Mouse (Mus musculus) urinary bladder, postnatal 10 days (tissue): ENCODE data around the gene Atg101.

Source experiments
- DNase-seq: peaks from one replicate; pipeline ENCODE4 v3.0.0; 2022; ENCODE audit warnings: low spot score

Atg101 gene

GRCm38 (mm10) chr15:101286129-101286770 is 2.2 kb downstream of the Atg101 start:
- DNase-seq = no peak

- DNase-seq = no peak
These were observed 3.3 kb downstream of the Atg101 start for GRCm38 (mm10) chr15:101287361-101287760.

GRCm38 (mm10) chr15:101290354-101290753 is 6.3 kb downstream of the Atg101 start:
- DNase-seq = no peak

- DNase-seq = no peak
These were observed 7.9 kb downstream of the Atg101 start for GRCm38 (mm10) chr15:101292012-101292411.

GRCm38 (mm10) chr15:101293025-101293621 is 9.1 kb downstream of the Atg101 start, which contains the start of gene 6030408B16Rik:
Gene 6030408B16Rik (plus strand): TSS chr15:101293212.
- DNase-seq = no peak

- no peak for DNase-seq
These were observed 10.2 kb downstream of the Atg101 start for GRCm38 (mm10) chr15:101294028-101294894.

- DNase-seq = no peak
These were observed 11.0 kb downstream of the Atg101 start for GRCm38 (mm10) chr15:101295106-101295505.

- DNase-seq = no peak
These were observed 11.5 kb downstream of the Atg101 start for GRCm38 (mm10) chr15:101295616-101296015.

- no peak for DNase-seq
These were observed 12.0 kb downstream of the Atg101 start for GRCm38 (mm10) chr15:101296091-101296490.

GRCm38 (mm10) chr15:101297988-101298387 is 13.9 kb downstream of the Atg101 start:
- DNase-seq = no peak

GRCm38 (mm10) chr15:101298550-101298949 is 14.5 kb downstream of the Atg101 start:
- DNase-seq = no peak

- DNase-seq = no peak
These were observed 15.4 kb downstream of the Atg101 start for GRCm38 (mm10) chr15:101299480-101299960.

- DNase-seq = no peak
These were observed 16.1 kb downstream of the Atg101 start for GRCm38 (mm10) chr15:101300128-101300527.

GRCm38 (mm10) chr15:101302201-101302600 is 18.1 kb downstream of the Atg101 start:
- DNase-seq = no peak

GRCm38 (mm10) chr15:101303830-101304229 is 19.8 kb downstream of the Atg101 start:
- DNase-seq = no peak

GRCm38 (mm10) chr15:101306459-101306858 is 22.4 kb downstream of the Atg101 start:
- no peak for DNase-seq

- no peak for DNase-seq
These were observed 24.6 kb downstream of the Atg101 start for GRCm38 (mm10) chr15:101308440-101309348.

- no peak for DNase-seq
These were observed 25.4 kb downstream of the Atg101 start for GRCm38 (mm10) chr15:101309493-101309892.

GRCm38 (mm10) chr15:101311087-101311770 is 27.2 kb downstream of the Atg101 start:
- DNase-seq = no peak

GRCm38 (mm10) chr15:101312006-101312405 is 27.9 kb downstream of the Atg101 start:
- DNase-seq = no peak

- no peak for DNase-seq
These were observed 31.3 kb downstream of the Atg101 start for GRCm38 (mm10) chr15:101315378-101315777.
